Mouse (Mus musculus): Measurements from ENCODE around the gene Slc28a1. TPM values are rescaled to one million over a fixed set of nuclear protein-coding genes. Genes with fewer than 3 reads are reported as not detected.
"Not testable (repeated sequence)": the region's sequence is repeated elsewhere in the genome, so short reads cannot be mapped to it uniquely, and the experiment has no call there.

Slc28a1 gene
- polyA plus RNA-seq, 1 experiment from 2014 or later: 0.05 TPM

DNA sequence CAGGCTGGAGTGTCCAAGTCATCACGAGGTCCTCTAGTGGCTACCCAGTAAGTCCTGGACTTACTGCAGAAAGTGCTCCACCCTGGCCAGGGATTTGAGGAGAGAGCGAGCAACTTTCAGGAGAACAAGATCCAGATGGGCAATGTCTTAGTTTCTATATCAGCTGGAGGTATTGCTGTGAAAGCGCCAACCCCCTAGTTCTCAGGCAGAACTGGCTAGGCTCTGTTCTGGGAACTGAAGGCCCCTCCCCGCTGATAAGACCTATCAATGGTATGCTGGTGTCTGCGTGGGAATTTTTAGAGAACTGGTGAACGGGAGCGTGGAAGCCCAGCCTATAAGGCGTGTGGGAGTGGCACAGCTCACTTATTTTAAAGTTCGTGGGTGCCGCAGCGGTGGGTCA, 35.2 kb downstream of the Slc28a1 start:
- Histone ChIP-seq H3K4me1 (no peaks in the 10 kb centered on the region), H3K4me2 (no peak overlapping the region), H3K4me3 (replicated peaks) (no peak overlapping the region), H3K9me3 (replicated peaks) (no peaks in the 10 kb centered on the region), H3K27ac (replicated peaks) (no peak overlapping the region), H3K27me3 (replicated peaks) (no peaks in the 10 kb centered on the region), H3K36me3 (no peaks in the 10 kb centered on the region), H3K9ac (replicated peaks) (no peak overlapping the region)
- no peak for ATAC-seq (ENCODE audit: low FRiP score)
- 89% methylated on average over 11 of the region's 11 CpGs for WGBS

DNA sequence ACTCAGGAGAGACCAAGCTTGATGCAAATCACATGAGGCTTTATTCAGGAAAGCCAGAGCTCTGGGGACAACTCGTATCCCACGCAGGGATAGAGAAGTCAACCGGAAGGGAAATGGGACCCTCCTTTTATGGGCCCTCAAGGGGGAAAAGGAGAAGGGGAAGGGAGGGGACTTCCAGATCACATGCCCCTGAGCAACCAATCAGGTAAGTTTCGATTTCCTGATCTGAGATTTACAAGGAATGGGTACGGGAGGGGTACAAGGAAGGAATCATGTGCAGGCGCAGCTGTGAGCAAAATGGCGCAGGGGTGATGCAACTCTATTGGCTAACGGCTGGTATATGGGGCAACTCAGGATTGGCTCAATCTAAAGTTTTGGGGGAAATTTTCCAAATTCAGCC, 36.6 kb downstream of the Slc28a1 start:
- ATAC-seq (ENCODE audit: low FRiP score): no peak
- Histone ChIP-seq H3K9ac (replicated peaks) (no peak overlapping the region), H3K4me3 (replicated peaks) (no peak overlapping the region), H3K4me2 (no peak overlapping the region), H3K9me3 (replicated peaks) (no peaks in the 10 kb centered on the region), H3K27ac (replicated peaks) (no peak overlapping the region), H3K36me3 (no peaks in the 10 kb centered on the region), H3K4me1 (no peaks in the 10 kb centered on the region), H3K27me3 (replicated peaks) (no peaks in the 10 kb centered on the region)
- 94% methylated on average over 8 of the region's 8 CpGs for WGBS

DNA sequence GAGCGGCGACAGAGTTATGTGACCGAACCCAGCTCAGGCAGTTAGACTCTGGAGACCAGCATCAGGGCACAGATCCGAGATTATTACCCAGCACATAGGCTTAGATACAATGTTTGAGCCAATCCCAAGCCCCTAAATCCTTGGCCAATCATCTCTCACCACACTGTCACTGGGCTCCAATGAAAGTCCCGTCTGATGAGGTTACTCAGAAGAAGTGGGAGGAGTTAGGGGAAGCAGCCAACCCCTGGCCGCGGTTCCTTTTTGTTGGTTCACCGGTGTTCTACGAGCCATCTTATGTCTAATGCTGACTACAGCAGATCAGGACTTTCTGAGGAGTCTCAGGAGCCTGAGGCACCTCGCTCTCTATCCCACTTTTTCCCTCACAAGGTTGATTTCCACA, 37.7 kb downstream of the Slc28a1 start:
- 95% methylated on average over 10 of the region's 10 CpGs for WGBS
- no peaks in the 10 kb centered on the region for H3K4me1 ChIP-seq
- no peak for ATAC-seq (ENCODE audit: low FRiP score)
- no peak overlapping the region for H3K9ac ChIP-seq (replicated peaks)
- no peaks in the 10 kb centered on the region for H3K36me3 ChIP-seq
- H3K27ac ChIP-seq (replicated peaks): no peak overlapping the region
- H3K27me3 ChIP-seq (replicated peaks): no peaks in the 10 kb centered on the region
- H3K9me3 ChIP-seq (replicated peaks): no peaks in the 10 kb centered on the region
- no peak overlapping the region for H3K4me2 ChIP-seq
- no peak overlapping the region for H3K4me3 ChIP-seq (replicated peaks)

- no peak overlapping the region for H3K4me2 ChIP-seq
- no peak overlapping the region for H3K9ac ChIP-seq (replicated peaks)
- H3K4me3 ChIP-seq (replicated peaks): no peak overlapping the region
- no peaks in the 10 kb centered on the region for H3K27me3 ChIP-seq (replicated peaks)
- H3K27ac ChIP-seq (replicated peaks): no peak overlapping the region
- ATAC-seq (ENCODE audit: low FRiP score): no peak
- no peaks in the 10 kb centered on the region for H3K36me3 ChIP-seq
- H3K4me1 ChIP-seq: no peaks in the 10 kb centered on the region
- WGBS: 83% methylated on average over 7 of the region's 7 CpGs
- no peaks in the 10 kb centered on the region for H3K9me3 ChIP-seq (replicated peaks)
Observed at GRCm38 (mm10) chr7:81152826-81153225, 38.2 kb downstream of the Slc28a1 start.

DNA sequence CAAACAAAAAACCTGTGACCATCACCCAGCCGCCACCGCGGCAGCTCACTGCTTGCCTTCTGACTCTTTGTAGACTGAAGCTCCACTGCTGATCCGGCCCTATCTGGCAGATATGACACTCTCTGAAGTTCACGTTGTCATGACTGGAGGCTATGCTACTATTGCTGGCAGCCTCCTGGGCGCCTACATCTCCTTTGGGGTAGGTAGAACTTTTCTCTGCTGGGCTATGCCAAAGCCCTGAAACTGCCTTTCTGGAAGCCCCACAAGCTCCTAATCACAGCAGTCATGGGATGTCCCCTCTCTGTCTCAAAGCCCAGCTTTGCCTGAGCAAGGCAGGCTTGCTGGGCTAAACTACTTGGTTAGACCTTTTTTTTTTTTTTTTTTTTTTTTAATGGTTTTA, 38.7 kb downstream of the Slc28a1 start:
- ATAC-seq (ENCODE audit: low FRiP score): no peak
- H3K9me3 ChIP-seq (replicated peaks): no peaks in the 10 kb centered on the region
- H3K4me3 ChIP-seq (replicated peaks): no peak overlapping the region
- no peaks in the 10 kb centered on the region for H3K36me3 ChIP-seq
- no peak overlapping the region for H3K4me2 ChIP-seq
- no peak overlapping the region for H3K9ac ChIP-seq (replicated peaks)
- H3K27me3 ChIP-seq (replicated peaks): no peaks in the 10 kb centered on the region
- H3K27ac ChIP-seq (replicated peaks): no peak overlapping the region
- H3K4me1 ChIP-seq: no peaks in the 10 kb centered on the region
- WGBS: 89% methylated on average over 6 of the region's 6 CpGs

GRCm38 (mm10) chr7:81154244-81154643, 39.6 kb downstream of the Slc28a1 start:
- not testable (repeated sequence) for H3K27me3 ChIP-seq (replicated peaks); H3K4me1 ChIP-seq; H3K36me3 ChIP-seq; H3K4me3 ChIP-seq (replicated peaks); H3K4me2 ChIP-seq; H3K9me3 ChIP-seq (replicated peaks); H3K27ac ChIP-seq (replicated peaks); ATAC-seq (ENCODE audit: low FRiP score); H3K9ac ChIP-seq (replicated peaks)

GRCm38 (mm10) chr7:81154960-81155359, 40.4 kb downstream of the Slc28a1 start:
- ATAC-seq (ENCODE audit: low FRiP score): 0 out of 2 replicates have a peak, but pooled peaks have one; percentile 45
- whole genome bisulfite sequencing: 3% methylated on average over 3 of the region's 3 CpGs
- H3K9me3 ChIP-seq (replicated peaks): no peaks in the 10 kb centered on the region
- no peak overlapping the region for H3K4me2 ChIP-seq
- H3K9ac ChIP-seq (replicated peaks): no peak overlapping the region
- no peaks in the 10 kb centered on the region for H3K27me3 ChIP-seq (replicated peaks)
- H3K36me3 ChIP-seq: no peaks in the 10 kb centered on the region
- H3K4me1 ChIP-seq: no peaks in the 10 kb centered on the region
- no peak overlapping the region for H3K4me3 ChIP-seq (replicated peaks)
- no peak overlapping the region for H3K27ac ChIP-seq (replicated peaks)

GRCm38 (mm10) chr7:81158933-81159332, 44.3 kb downstream of the Slc28a1 start:
- H3K4me2 ChIP-seq: no peak overlapping the region

GRCm38 (mm10) chr7:81161666-81162065, 47.1 kb downstream of the Slc28a1 start:
- Histone ChIP-seq H3K27me3 (replicated peaks) (no peaks in the 10 kb centered on the region), H3K9ac (replicated peaks) (no peak overlapping the region), H3K36me3 (no peaks in the 10 kb centered on the region), H3K4me2 (no peak overlapping the region), H3K4me1 (no peaks in the 10 kb centered on the region), H3K4me3 (replicated peaks) (no peak overlapping the region), H3K27ac (replicated peaks) (no peak overlapping the region), H3K9me3 (replicated peaks) (no peaks in the 10 kb centered on the region)
- ATAC-seq (ENCODE audit: low FRiP score): no peak
- 79% methylated on average over 9 of the region's 9 CpGs for WGBS

More at GRCm38 (mm10) chr7:81158933-81159332, 44.3 kb downstream of the Slc28a1 start:
- Histone ChIP-seq H3K9me3 (replicated peaks) (no peaks in the 10 kb centered on the region), H3K4me3 (replicated peaks) (no peak overlapping the region), H3K27me3 (replicated peaks) (no peaks in the 10 kb centered on the region), H3K36me3 (no peaks in the 10 kb centered on the region), H3K27ac (replicated peaks) (no peak overlapping the region), H3K4me1 (no peaks in the 10 kb centered on the region), H3K9ac (replicated peaks) (no peak overlapping the region)
- WGBS: 45% methylated on average over 7 of the region's 7 CpGs
- no peak for ATAC-seq (ENCODE audit: low FRiP score)

DNA sequence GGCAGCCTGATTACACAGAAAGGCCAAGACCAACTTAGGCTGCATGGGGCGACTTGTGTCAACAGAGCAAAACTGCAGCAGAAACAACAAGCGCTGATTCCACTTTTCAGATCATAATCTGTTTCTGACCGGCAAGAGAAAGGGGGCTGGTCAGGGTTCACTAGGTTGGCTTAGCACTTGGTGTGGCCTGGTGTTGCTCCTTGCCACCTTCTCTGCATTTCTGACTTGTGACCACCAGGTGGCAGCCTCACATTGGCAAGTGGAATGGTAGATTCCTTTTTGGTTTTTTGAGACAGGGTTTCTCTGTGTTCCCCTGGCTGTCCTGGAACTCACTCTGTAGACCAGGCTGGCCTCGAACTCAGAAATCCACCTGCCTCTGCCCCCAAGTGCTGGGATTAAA, 47.7 kb downstream of the Slc28a1 start:
- H3K4me3 ChIP-seq (replicated peaks): no peak overlapping the region
- ATAC-seq (ENCODE audit: low FRiP score): peak; percentile 47; the same call in 1 of the 2 replicates
- H3K9ac ChIP-seq (replicated peaks): no peak overlapping the region
- H3K27me3 ChIP-seq (replicated peaks): no peaks in the 10 kb centered on the region
- H3K27ac ChIP-seq (replicated peaks): no peak overlapping the region
- H3K36me3 ChIP-seq: no peaks in the 10 kb centered on the region
- H3K4me2 ChIP-seq: no peak overlapping the region
- H3K9me3 ChIP-seq (replicated peaks): no peaks in the 10 kb centered on the region
- WGBS: 45% methylated on average over 4 of the region's 4 CpGs
- H3K4me1 ChIP-seq: no peaks in the 10 kb centered on the region

DNA sequence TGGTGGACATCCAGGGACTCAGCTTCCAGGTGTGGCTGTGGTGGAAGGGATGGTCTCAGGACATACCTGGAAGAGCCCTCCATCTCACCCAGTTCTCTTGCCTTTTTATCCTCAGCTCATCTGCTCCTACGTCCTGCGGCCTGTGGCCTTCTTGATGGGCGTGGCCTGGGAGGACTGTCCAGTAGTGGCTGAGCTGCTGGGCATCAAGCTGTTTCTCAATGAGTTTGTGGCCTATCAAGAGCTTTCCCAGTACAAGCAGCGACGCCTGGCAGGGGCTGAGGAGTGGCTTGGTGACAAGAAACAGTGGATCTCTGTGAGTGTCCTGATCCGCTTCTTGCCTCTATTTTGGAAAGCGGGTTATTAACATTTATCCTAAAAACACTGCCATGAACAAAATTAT, 49.8 kb downstream of the Slc28a1 start:
- H3K9me3 ChIP-seq (replicated peaks): no peaks in the 10 kb centered on the region
- H3K9ac ChIP-seq (replicated peaks): no peak overlapping the region
- WGBS: 67% methylated on average over 7 of the region's 7 CpGs
- no peaks in the 10 kb centered on the region for H3K4me1 ChIP-seq
- no peak overlapping the region for H3K4me3 ChIP-seq (replicated peaks)
- no peak for ATAC-seq (ENCODE audit: low FRiP score)
- no peaks in the 10 kb centered on the region for H3K36me3 ChIP-seq
- no peaks in the 10 kb centered on the region for H3K27me3 ChIP-seq (replicated peaks)
- no peak overlapping the region for H3K4me2 ChIP-seq
- no peak overlapping the region for H3K27ac ChIP-seq (replicated peaks)

- Histone ChIP-seq H3K4me3 (replicated peaks) (no peak overlapping the region), H3K36me3 (no peaks in the 10 kb centered on the region), H3K27me3 (replicated peaks) (no peaks in the 10 kb centered on the region), H3K9ac (replicated peaks) (no peak overlapping the region), H3K4me2 (no peak overlapping the region), H3K9me3 (replicated peaks) (no peaks in the 10 kb centered on the region), H3K27ac (replicated peaks) (no peak overlapping the region), H3K4me1 (no peaks in the 10 kb centered on the region)
- WGBS: 40% methylated on average over 3 of the region's 3 CpGs
- ATAC-seq (ENCODE audit: low FRiP score): no peak
Observed at GRCm38 (mm10) chr7:81167124-81167523, 52.5 kb downstream of the Slc28a1 start.

- Histone ChIP-seq H3K4me3 (replicated peaks) (no peak overlapping the region), H3K27ac (replicated peaks) (no peak overlapping the region), H3K9ac (replicated peaks) (no peak overlapping the region), H3K9me3 (replicated peaks) (0 out of 2 replicates have a peak, but pooled peaks cover 6% of the 10 kb centered on the region), H3K4me2 (no peak overlapping the region), H3K27me3 (replicated peaks) (no peaks in the 10 kb centered on the region), H3K4me1 (no peaks in the 10 kb centered on the region), H3K36me3 (no peaks in the 10 kb centered on the region)
- no peak for ATAC-seq (ENCODE audit: low FRiP score)
- 76% methylated on average over 7 of the region's 7 CpGs for WGBS
Observed at GRCm38 (mm10) chr7:81169351-81169750, 54.8 kb downstream of the Slc28a1 start.

Measured in neural tube, embryonic 15.5 days (tissue).